Mouse (Mus musculus) midbrain, embryonic 11.5 days (tissue): Measurements from ENCODE around the gene Egfl7. TPM values are rescaled to one million over a fixed set of nuclear protein-coding genes. Genes with fewer than 3 reads are reported as not detected.

Experiments
- ATAC-seq: fragments of 200-750 bp; cut with Nextera tagmentation; 2 replicates; pipeline ENCODE4 v1.8.0; 2017; ENCODE audit warnings: moderate TSS enrichment, moderate library complexity; ENCODE audit not compliant: low FRiP score
- DNase-seq: peaks from one replicate; pipeline ENCODE4 v3.0.0; 2015; ENCODE audit warnings: low spot score; ENCODE audit errors: missing footprints
- H3K27ac ChIP-seq: fragments of 300-500 bp; sonication (generic); 2 replicates; pipeline ENCODE4 v1.5.1; 2014; ENCODE audit warnings: low read depth, low read length
- H3K27me3 ChIP-seq: fragments of 300-500 bp; sonication (generic); 2 replicates; pipeline ENCODE4 v1.6.1; 2014; ENCODE audit warnings: mild to moderate bottlenecking, low read length, moderate library complexity, mixed read lengths; ENCODE audit not compliant: control insufficient read depth, insufficient read depth
- H3K36me3 ChIP-seq: fragments of 300-500 bp; sonication (generic); 2 replicates; pipeline ENCODE4 v1.6.1; 2014; ENCODE audit warnings: mild to moderate bottlenecking, low read length, moderate library complexity, mixed read lengths; ENCODE audit not compliant: control insufficient read depth, insufficient read depth
- H3K4me1 ChIP-seq: fragments of 300-500 bp; sonication (generic); 2 replicates; pipeline ENCODE4 v1.6.1; 2014; ENCODE audit warnings: low read length; ENCODE audit not compliant: control insufficient read depth, insufficient read depth
- H3K4me2 ChIP-seq: fragments of 300-500 bp; sonication (generic); 2 replicates; pipeline ENCODE4 v1.6.1; 2014; ENCODE audit warnings: mild to moderate bottlenecking, moderate library complexity
- H3K4me3 ChIP-seq: fragments of 300-500 bp; sonication (generic); 2 replicates; pipeline ENCODE4 v1.5.1; 2014; ENCODE audit warnings: low read depth, low read length
- H3K9ac ChIP-seq: fragments of 300-500 bp; sonication (generic); 2 replicates; pipeline ENCODE4 v1.6.1; 2014; ENCODE audit warnings: low read length
- H3K9me3 ChIP-seq: fragments of 300-500 bp; sonication (generic); 2 replicates; pipeline ENCODE4 v1.6.1; 2016; ENCODE audit warnings: low read length; ENCODE audit not compliant: control insufficient read depth
- WGBS: fragments of 180-500 bp; shearing (Covaris S2); extraction: QIAGEN DNeasy Blood & Tissue Kit; methylation state at CpG from one replicate; pipeline ENCODE4 v1.1.7; 2014; 5-methylcytosine and 5-hydroxymethylcytosine counted together
- polyA plus RNA-seq: library from polyadenylated mRNA; unstranded; fragments of >200 nt; fragmentation: Nextera tagmentation; extraction: Ambion mirVana; gene quantifications from 2 replicates; pipeline ENCODE4 v1.2.1, GENCODE M21; 2014

The Egfl7 gene
- polyA plus RNA-seq, 1 experiment from 2014 or later: 58.3 TPM

DNA sequence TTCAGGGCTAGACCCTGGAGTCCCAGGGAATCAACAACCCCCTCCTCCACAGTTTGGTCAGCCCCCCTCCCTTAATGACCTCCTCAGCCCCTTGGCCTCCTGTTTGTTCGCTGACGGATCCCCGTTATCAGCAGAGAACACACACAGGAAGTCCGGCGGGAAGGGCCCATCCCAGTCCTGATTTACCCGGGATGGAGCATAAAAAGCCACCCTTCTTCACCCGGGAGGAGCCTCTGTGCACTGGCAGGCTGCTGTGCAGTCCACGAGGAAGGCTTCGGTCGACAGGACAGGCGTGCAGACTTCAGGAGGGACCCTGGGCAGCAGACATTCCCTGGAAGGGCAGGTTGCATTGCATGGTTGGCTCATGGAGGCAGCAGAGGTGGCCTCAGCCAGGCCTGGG lies 3.8 kb downstream of the Egfl7 start:
- peaks cover 4% of the 10 kb centered on the region; the same call in 1 of the 2 replicates for H3K4me1 ChIP-seq
- H3K27ac ChIP-seq: no peak overlapping the region
- no peaks in the 10 kb centered on the region; the same call in 1 of the 2 replicates for H3K27me3 ChIP-seq
- H3K36me3 ChIP-seq: no peaks in the 10 kb centered on the region
- no peak overlapping the region for H3K4me3 ChIP-seq
- H3K9ac ChIP-seq: no peak overlapping the region
- ATAC-seq (no peak), DNase-seq (no peak)
- no peak overlapping the region for H3K4me2 ChIP-seq
- no peaks in the 10 kb centered on the region for H3K9me3 ChIP-seq
- WGBS: 83% methylated on average over 11 of the region's 11 CpGs

DNA sequence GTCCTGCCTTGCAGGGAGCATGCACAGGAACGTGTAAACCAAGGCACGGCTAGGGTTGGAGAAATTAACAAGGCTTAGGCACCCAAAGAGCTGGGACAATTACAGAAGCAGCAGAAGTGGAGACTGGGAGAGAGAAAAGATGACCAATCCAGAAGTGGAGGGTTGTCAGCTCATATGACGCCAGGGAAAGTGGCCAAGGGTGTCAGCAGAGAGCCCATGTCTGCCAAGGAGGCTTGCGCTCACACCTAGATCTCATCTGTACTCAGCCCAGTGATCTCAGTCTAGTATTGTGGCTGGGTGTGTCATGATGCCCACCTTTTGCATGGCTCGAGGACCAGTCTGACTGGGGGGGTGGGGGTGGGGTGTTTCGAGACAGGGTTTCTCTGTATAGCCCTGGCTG lies 5.9 kb downstream of the Egfl7 start:
- no peak for ATAC-seq
- Histone ChIP-seq H3K27ac (no peak overlapping the region), H3K4me3 (no peak overlapping the region), H3K9me3 (no peaks in the 10 kb centered on the region), H3K9ac (no peak overlapping the region), H3K36me3 (no peaks in the 10 kb centered on the region), H3K4me1 (peaks cover 4% of the 10 kb centered on the region; the same call in 1 of the 2 replicates), H3K27me3 (no peaks in the 10 kb centered on the region), H3K4me2 (no peak overlapping the region)
- 61% methylated on average over 6 of the region's 6 CpGs for WGBS
- DNase-seq: no peak

DNA sequence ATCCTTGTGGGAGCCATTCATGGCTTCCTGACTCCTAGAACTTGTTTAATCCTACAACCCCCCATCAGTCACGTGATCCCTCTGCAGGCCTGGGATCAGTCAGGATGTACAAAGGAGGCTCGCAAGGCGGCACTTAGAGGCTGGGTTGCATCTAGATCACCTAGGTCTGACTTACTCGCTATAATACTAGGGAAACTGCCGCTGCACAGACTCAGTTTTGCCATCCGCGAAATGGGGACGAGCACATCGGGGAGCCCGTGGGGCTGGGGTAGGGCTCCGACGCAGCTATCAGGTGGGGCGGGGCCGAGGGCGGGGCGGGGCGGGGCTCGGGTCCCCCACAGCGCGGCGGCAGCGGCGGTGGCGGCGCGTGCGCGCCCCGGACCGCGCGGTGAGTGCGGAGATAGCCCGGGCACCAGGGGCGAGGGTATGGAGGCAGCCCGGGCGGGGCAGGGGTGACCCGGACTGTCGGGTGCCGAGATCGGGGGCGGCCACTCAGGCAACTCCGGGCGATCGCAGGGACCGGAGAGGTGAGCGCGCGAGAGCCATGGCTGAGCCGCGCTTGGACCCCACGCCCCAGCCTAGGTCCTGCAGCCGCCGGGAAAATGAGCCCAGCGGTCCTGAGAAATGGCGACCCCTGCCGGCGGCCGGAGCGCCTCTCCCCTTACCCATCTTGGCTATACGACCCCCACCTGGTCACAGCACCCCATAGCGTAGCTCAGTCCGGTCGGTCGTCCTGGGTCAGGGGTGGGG lies 6.7 kb downstream of the Egfl7 start, which contains the start of gene Gm20532:
TSS of gene Gm20532 (plus strand) at position 346 of the 750 bp plus-strand sequence.
- Histone ChIP-seq H3K4me1 (peaks cover 4% of the 10 kb centered on the region; the same call in 1 of the 2 replicates), H3K9ac (peak within 1 kb of the TSS; percentile 70), H3K4me2 (peak within 1 kb of the TSS; percentile 69), H3K27ac (peak within 1 kb of the TSS; percentile 8; the same call in 1 of the 2 replicates), H3K9me3 (no peaks in the 10 kb centered on the region), H3K36me3 (no peaks in the 10 kb centered on the region), H3K4me3 (peak within 1 kb of the TSS; percentile 58), H3K27me3 (no peaks in the 10 kb centered on the region)
- under 1% methylated on average over 52 of the region's 65 CpGs for WGBS
- peak; percentile 98 for DNase-seq
- ATAC-seq: peak; percentile 91

DNA sequence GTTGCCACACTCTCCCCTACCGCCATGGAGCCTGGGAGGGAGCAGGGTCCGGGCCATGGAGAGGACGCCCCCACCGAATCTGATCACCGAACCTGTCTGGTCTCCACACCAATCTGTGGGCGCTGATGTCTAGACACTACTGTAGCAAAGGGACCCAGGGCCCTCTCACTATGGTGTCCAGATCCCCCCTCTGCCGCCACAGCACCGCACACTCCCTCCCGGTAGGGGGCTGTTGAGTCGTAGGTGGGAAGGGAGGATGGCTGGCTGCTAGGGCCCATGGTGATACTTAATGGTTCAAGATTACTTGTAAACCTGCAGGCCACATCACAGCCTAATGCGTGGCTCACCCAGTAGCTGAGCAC lies 7.2 kb downstream of the Egfl7 start:
- no peaks in the 10 kb centered on the region for H3K27me3 ChIP-seq
- no peak for DNase-seq
- peak; percentile 68 for ATAC-seq
- H3K27ac ChIP-seq: peak overlapping the region; percentile 8; the same call in 1 of the 2 replicates
- peak overlapping the region; percentile 70 for H3K9ac ChIP-seq
- no peaks in the 10 kb centered on the region for H3K9me3 ChIP-seq
- no peaks in the 10 kb centered on the region for H3K36me3 ChIP-seq
- WGBS: 9% methylated on average over 10 of the region's 11 CpGs
- peak overlapping the region; percentile 58 for H3K4me3 ChIP-seq
- peaks cover 4% of the 10 kb centered on the region; the same call in 1 of the 2 replicates for H3K4me1 ChIP-seq
- H3K4me2 ChIP-seq: peak overlapping the region; percentile 69

DNA sequence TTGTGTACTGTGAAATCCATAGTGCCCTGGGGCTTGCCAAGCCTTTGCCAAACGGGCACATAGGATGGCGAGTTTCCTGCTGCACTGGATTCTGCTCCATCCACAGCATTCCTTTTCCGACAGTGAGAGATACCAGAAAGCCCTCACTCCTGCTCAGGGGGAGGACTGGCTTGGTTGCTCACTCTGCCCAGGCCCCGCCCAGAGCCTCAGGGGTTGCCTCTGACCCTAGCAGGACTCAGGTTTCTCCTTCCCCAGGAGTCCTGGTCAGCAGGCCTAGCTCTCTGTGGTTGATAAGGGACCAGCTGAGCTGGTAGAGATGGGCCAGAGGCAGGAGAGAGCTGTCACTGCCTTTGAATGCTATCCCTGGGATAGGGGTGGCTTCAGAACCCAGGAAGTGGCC lies 8.8 kb downstream of the Egfl7 start:
- H3K9me3 ChIP-seq: no peaks in the 10 kb centered on the region
- WGBS: 54% methylated on average over 4 of the region's 4 CpGs
- peaks cover 4% of the 10 kb centered on the region; the same call in 1 of the 2 replicates for H3K4me1 ChIP-seq
- H3K27me3 ChIP-seq: no peaks in the 10 kb centered on the region
- ATAC-seq (no peak), DNase-seq (no peak)
- no peak overlapping the region for H3K4me2 ChIP-seq
- H3K4me3 ChIP-seq: no peak overlapping the region
- H3K9ac ChIP-seq: no peak overlapping the region
- H3K36me3 ChIP-seq: no peaks in the 10 kb centered on the region
- no peak overlapping the region for H3K27ac ChIP-seq

DNA sequence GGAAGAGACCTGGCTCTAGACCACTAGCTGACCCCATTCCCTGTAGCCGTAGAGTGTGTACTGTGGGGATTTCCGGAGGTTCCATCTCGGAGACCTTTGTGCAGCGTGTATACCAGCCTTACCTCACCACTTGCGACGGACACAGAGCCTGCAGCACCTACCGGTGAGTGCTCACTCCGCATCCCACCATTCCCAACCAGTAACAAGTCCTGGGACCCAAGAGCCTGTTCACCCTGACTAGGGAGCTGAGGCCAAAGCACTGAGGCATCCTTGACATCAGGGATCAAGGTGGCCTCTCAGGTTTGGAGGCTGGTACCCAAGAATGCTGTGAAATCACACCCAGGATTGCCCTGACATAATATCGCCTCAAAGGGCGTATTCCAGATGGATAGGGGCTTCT lies 9.5 kb downstream of the Egfl7 start:
- Histone ChIP-seq H3K4me2 (no peak overlapping the region), H3K36me3 (no peaks in the 10 kb centered on the region), H3K9me3 (no peaks in the 10 kb centered on the region), H3K27me3 (no peaks in the 10 kb centered on the region), H3K4me1 (peaks cover 4% of the 10 kb centered on the region; the same call in 1 of the 2 replicates), H3K27ac (no peak overlapping the region), H3K4me3 (no peak overlapping the region), H3K9ac (no peak overlapping the region)
- DNase-seq (no peak), ATAC-seq (no peak)
- 85% methylated on average over 10 of the region's 10 CpGs for WGBS

DNA sequence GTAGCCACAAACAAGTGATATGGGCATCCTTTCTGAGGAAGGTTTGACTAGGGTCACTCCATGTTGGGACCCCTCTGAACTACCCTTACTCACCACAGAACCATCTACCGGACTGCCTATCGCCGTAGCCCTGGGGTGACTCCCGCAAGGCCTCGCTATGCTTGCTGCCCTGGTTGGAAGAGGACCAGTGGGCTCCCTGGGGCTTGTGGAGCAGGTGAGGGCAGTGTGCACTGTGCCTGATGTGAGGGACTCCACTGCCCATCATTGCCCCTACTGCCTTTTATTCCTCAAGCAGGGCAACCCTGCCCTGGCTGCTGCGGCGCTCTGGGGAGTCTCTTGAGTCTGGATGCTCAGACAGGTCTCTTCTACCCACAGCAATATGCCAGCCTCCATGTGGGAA lies 10.5 kb downstream of the Egfl7 start:
- Histone ChIP-seq H3K4me3 (no peak overlapping the region), H3K4me1 (peaks cover 4% of the 10 kb centered on the region; the same call in 1 of the 2 replicates), H3K27ac (no peak overlapping the region), H3K9me3 (no peaks in the 10 kb centered on the region), H3K36me3 (no peaks in the 10 kb centered on the region), H3K9ac (no peak overlapping the region), H3K4me2 (no peak overlapping the region), H3K27me3 (no peaks in the 10 kb centered on the region)
- WGBS: 93% methylated on average over 7 of the region's 7 CpGs
- ATAC-seq (no peak), DNase-seq (no peak)

DNA sequence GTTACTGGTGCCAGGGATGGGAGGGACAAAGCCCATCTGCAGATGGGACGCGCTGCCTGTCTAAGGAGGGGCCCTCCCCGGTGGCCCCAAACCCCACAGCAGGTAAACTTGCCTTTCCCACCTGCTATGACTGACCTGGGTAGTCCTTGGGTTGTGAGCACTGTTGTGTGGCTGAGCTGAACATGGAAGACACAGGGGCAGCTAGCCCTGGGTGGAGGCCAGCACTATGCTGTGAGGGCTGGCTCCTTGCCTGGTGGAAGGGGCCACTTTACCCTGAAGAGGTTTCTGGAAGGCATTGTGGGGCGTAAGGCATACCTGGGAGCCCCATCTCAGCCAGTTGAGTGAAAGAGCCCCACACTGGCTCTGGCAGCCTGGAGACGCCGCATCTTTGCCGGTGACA lies 11.1 kb downstream of the Egfl7 start:
- H3K27me3 ChIP-seq: no peaks in the 10 kb centered on the region
- DNase-seq (no peak), ATAC-seq (no peak)
- H3K27ac ChIP-seq: no peak overlapping the region
- peaks cover 4% of the 10 kb centered on the region; the same call in 1 of the 2 replicates for H3K4me1 ChIP-seq
- no peak overlapping the region for H3K9ac ChIP-seq
- no peaks in the 10 kb centered on the region for H3K36me3 ChIP-seq
- no peaks in the 10 kb centered on the region for H3K9me3 ChIP-seq
- no peak overlapping the region for H3K4me3 ChIP-seq
- WGBS: 94% methylated on average over 7 of the region's 7 CpGs
- H3K4me2 ChIP-seq: no peak overlapping the region

DNA sequence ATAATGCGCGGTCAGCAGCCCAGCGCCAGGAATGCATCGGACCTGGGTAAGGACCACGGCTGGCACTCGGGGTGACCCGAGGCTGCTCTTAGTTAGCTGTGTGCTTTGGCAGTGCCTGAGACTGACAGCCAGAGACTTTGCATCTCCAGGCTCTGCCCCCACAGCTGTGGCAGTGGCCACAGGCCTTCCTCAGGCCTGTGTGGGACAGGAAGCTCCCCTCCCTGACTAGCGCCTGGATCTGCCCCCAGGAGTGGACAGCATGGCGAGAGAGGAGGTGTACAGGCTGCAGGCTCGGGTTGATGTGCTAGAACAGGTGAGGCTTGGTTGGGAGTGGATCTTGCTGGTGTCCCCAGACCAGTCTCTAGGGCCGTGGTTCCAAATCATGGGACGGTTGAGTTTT lies 11.6 kb downstream of the Egfl7 start:
- WGBS: 87% methylated on average over 12 of the region's 12 CpGs
- DNase-seq (no peak), ATAC-seq (no peak)
- Histone ChIP-seq H3K4me3 (no peak overlapping the region), H3K4me1 (peaks cover 4% of the 10 kb centered on the region; the same call in 1 of the 2 replicates), H3K9me3 (no peaks in the 10 kb centered on the region), H3K9ac (no peak overlapping the region), H3K36me3 (no peaks in the 10 kb centered on the region), H3K27ac (no peak overlapping the region), H3K4me2 (no peak overlapping the region), H3K27me3 (no peaks in the 10 kb centered on the region)
